Mouse (Mus musculus) testis, adult 2 months (tissue): ENCODE data around the gene Padi1.

Experiments
- CTCF ChIP-seq: fragments of 200-500 bp; IDR thresholded peaks from 2 replicates; pipeline ENCODE4 v1.5.1; 2012; ENCODE audit warnings: low read depth, mild to moderate bottlenecking, inconsistent platforms, low read length, moderate library complexity; ENCODE audit not compliant: control insufficient read depth, insufficient read depth, insufficient replicate concordance
- POLR2A ChIP-seq: fragments of 200-500 bp; IDR thresholded peaks from 2 replicates; pipeline ENCODE4 v1.6.1; 2012; ENCODE audit warnings: low read depth, mild to moderate bottlenecking, inconsistent platforms, low read length, moderate library complexity; ENCODE audit not compliant: control insufficient read depth

- TF ChIP-seq CTCF (peak; percentile 95; the same call in 1 of the 2 replicates), POLR2A (no peak)
Measured at GRCm38 (mm10) chr4:140788983-140789382, 56.6 kb downstream of the Padi1 start.
